Mouse (Mus musculus) right cerebral cortex, adult 18-20 months (tissue): Measurements from ENCODE around the gene Ccdc65.

Experiments used
- DNase-seq: peaks from one replicate; pipeline ENCODE4 v3.0.0; 2022; ENCODE audit warnings: mixed read lengths

Gene Ccdc65

GRCm38 (mm10) chr15:98695726-98696125, 12.3 kb upstream of the Ccdc65 start:
- DNase-seq = no peak

GRCm38 (mm10) chr15:98696216-98696615, 11.8 kb upstream of the Ccdc65 start:
- DNase-seq = no peak

GRCm38 (mm10) chr15:98699190-98700105, 8.6 kb upstream of the Ccdc65 start:
- peak; percentile 92 for DNase-seq

- DNase-seq = no peak
Measured at GRCm38 (mm10) chr15:98704312-98704711, 3.7 kb upstream of the Ccdc65 start.

- DNase-seq = peak; percentile 73
Measured at GRCm38 (mm10) chr15:98710442-98710841, 2.4 kb downstream of the Ccdc65 start.

- no peak for DNase-seq
Measured at GRCm38 (mm10) chr15:98714230-98714652, 6.2 kb downstream of the Ccdc65 start.

- DNase-seq = no peak
Measured at GRCm38 (mm10) chr15:98717301-98717700, 9.3 kb downstream of the Ccdc65 start.

GRCm38 (mm10) chr15:98722191-98722590, 14.2 kb downstream of the Ccdc65 start:
- no peak for DNase-seq

- DNase-seq = no peak
Measured at GRCm38 (mm10) chr15:98722854-98723253, 14.8 kb downstream of the Ccdc65 start.

GRCm38 (mm10) chr15:98724441-98724840, 16.4 kb downstream of the Ccdc65 start:
- no peak for DNase-seq

- no peak for DNase-seq
Measured at GRCm38 (mm10) chr15:98726079-98726478, 18.1 kb downstream of the Ccdc65 start.

GRCm38 (mm10) chr15:98726746-98727145, 18.7 kb downstream of the Ccdc65 start:
- no peak for DNase-seq

- peak; percentile 26 for DNase-seq
Measured at GRCm38 (mm10) chr15:98727443-98728321, 19.7 kb downstream of the Ccdc65 start, which contains the start of gene Fkbp11. Gene Fkbp11 (minus strand): TSS chr15:98728198.

- no peak for DNase-seq
Measured at GRCm38 (mm10) chr15:98728366-98728765, 20.4 kb downstream of the Ccdc65 start.

- no peak for DNase-seq
Measured at GRCm38 (mm10) chr15:98729791-98730545, 22.0 kb downstream of the Ccdc65 start.

GRCm38 (mm10) chr15:98730790-98731189, 22.8 kb downstream of the Ccdc65 start:
- DNase-seq = no peak

GRCm38 (mm10) chr15:98732006-98732531, 24.1 kb downstream of the Ccdc65 start:
- no peak for DNase-seq

GRCm38 (mm10) chr15:98733370-98733769, 25.4 kb downstream of the Ccdc65 start:
- no peak for DNase-seq

GRCm38 (mm10) chr15:98733976-98734566, 26.1 kb downstream of the Ccdc65 start:
- DNase-seq = no peak

- no peak for DNase-seq
Measured at GRCm38 (mm10) chr15:98736521-98736920, 28.5 kb downstream of the Ccdc65 start.

GRCm38 (mm10) chr15:98737881-98738280, 29.9 kb downstream of the Ccdc65 start:
- DNase-seq = no peak

GRCm38 (mm10) chr15:98738796-98739195, 30.8 kb downstream of the Ccdc65 start:
- DNase-seq = no peak
